In genomic region chr4:138084851-138085573, GRCm38 (mm10) we compare ENCODE assay signal across 15 mouse cellular contexts.
DNase-seq lines count a peak whose midpoint lies in the region; ATAC-seq and TF ChIP-seq lines count a peak whose summit lies in the region.
"Had no signal": no experiment of that assay in that cellular context is flagged by ENCODE, and none has a peak within 500 bp of the region (broad histone marks: within the 10 kb centered on the region; RNA-seq: fewer than 3 reads in every experiment).

No protein-coding gene starts in this region.

- no peak overlapping the region for H3K9ac ChIP-seq in hindbrain, embryonic 13.5 days
- H3K9ac ChIP-seq: embryonic facial prominence, embryonic 13.5 days; kidney, embryonic 15.5 days had no signal

- TF ChIP-seq CTCF in cerebellum, adult 2 months (IDR thresholded peaks at IDR 0.05; ENCODE audit: borderline replicate concordance, insufficient read depth, low read depth, low read length), result no peak

- peaks cover 23% of the 10 kb centered on the region for H3K36me3 ChIP-seq in hindbrain, embryonic 13.5 days
- H3K36me3 ChIP-seq in hindbrain, embryonic 10.5 days, result peaks cover 84% of the 10 kb centered on the region

- H3K4me2 ChIP-seq in hindbrain, embryonic 13.5 days, result no peak overlapping the region
- H3K4me2 ChIP-seq: embryonic facial prominence, embryonic 13.5 days; kidney, embryonic 15.5 days; liver, embryonic 11.5 days had no signal

- TF ChIP-seq POLR2A in cerebellum, adult 2 months (IDR thresholded peaks at IDR 0.05; ENCODE audit: borderline replicate concordance, insufficient read depth, low read length), result no peak

- peaks cover 21% of the 10 kb centered on the region for H3K4me1 ChIP-seq in cerebellum, adult 2 months (ENCODE audit: control insufficient read depth, insufficient read depth, low read length)
- H3K4me1 ChIP-seq in hindbrain, embryonic 13.5 days (replicated peaks), result peaks cover 47% of the 10 kb centered on the region
- H3K4me1 ChIP-seq in hindbrain, embryonic 10.5 days (replicated peaks), result peaks cover 9% of the 10 kb centered on the region; the same call in 1 of the 2 replicates
- H3K4me1 ChIP-seq: embryonic facial prominence, embryonic 13.5 days had no signal

- WGBS in cerebellum, adult 2 months, result 61% methylated on average over 13 of the region's 13 CpGs
- 62% methylated on average over 13 of the region's 13 CpGs for WGBS in hindbrain, embryonic 13.5 days
- 82% methylated on average over 13 of the region's 13 CpGs for WGBS in hindbrain, embryonic 10.5 days

- peak overlapping the region; percentile 59; the same call in 1 of the 2 replicates for H3K27ac ChIP-seq in cerebellum, adult 2 months (ENCODE audit: insufficient read depth, low read length)
- peak overlapping the region; percentile 76 for H3K27ac ChIP-seq in hindbrain, embryonic 13.5 days
- no peak overlapping the region; the same call in 1 of the 2 replicates for H3K27ac ChIP-seq in hindbrain, embryonic 10.5 days
- H3K27ac ChIP-seq: embryonic facial prominence, embryonic 13.5 days; kidney, embryonic 15.5 days had no signal

- no peak for ATAC-seq in hindbrain, embryonic 13.5 days (ENCODE audit: low FRiP score)
- ATAC-seq in monocyte, adult 5-6 weeks (replicated peaks; ENCODE audit: insufficient number of reproducible peaks, low FRiP score, low TSS enrichment, poor library complexity, severe bottlenecking), result no peak
- ATAC-seq: lung, postnatal 0 days had no signal

- no peaks in the 10 kb centered on the region for H3K27me3 ChIP-seq in cerebellum, adult 2 months (ENCODE audit: control insufficient read depth, insufficient read depth, low read length)
- H3K27me3 ChIP-seq in hindbrain, embryonic 13.5 days, result no peaks in the 10 kb centered on the region
- H3K27me3 ChIP-seq in hindbrain, embryonic 10.5 days (ENCODE audit: insufficient read depth, poor library complexity, severe bottlenecking), result no peaks in the 10 kb centered on the region
- H3K27me3 ChIP-seq: embryonic facial prominence, embryonic 13.5 days; kidney, embryonic 15.5 days had no signal

- no peak overlapping the region for H3K4me3 ChIP-seq in cerebellum, adult 2 months (replicated peaks; ENCODE audit: insufficient read depth, low read depth, low read length)
- no peak overlapping the region for H3K4me3 ChIP-seq in hindbrain, embryonic 13.5 days
- no peak overlapping the region for H3K4me3 ChIP-seq in hindbrain, embryonic 10.5 days
- H3K4me3 ChIP-seq: embryonic facial prominence, embryonic 13.5 days; kidney, embryonic 15.5 days had no signal

- DNase-seq in cerebellum, adult 2 months, result no peak
- DNase-seq in cerebellum, adult 11 months, result no peak
- DNase-seq in hindbrain, embryonic 10.5 days (ENCODE audit: low spot score), result no peak
- peak; percentile 68 for DNase-seq in Muller cell, postnatal 12 days (ENCODE audit: inconsistent ontology term)
- peak; percentile 47 to 61 for DNase-seq in layer of hippocampus, postnatal 14 days (ENCODE audit: low spot score in 2 of 2)
- DNase-seq in frontal cortex, postnatal 25 days (ENCODE audit: low spot score in 2 of 2), result no peak
- DNase-seq: adrenal gland, postnatal 10 days; cerebellum, postnatal 36 days; thymus, adult 18-20 months had no signal

- H3K9me3 ChIP-seq in hindbrain, embryonic 13.5 days, result no peaks in the 10 kb centered on the region
- no peaks in the 10 kb centered on the region for H3K9me3 ChIP-seq in hindbrain, embryonic 10.5 days
- H3K9me3 ChIP-seq: embryonic facial prominence, embryonic 13.5 days; kidney, embryonic 15.5 days had no signal

Comparison
In these comparisons a context has a peak if more than half of its experiments do, and no peak if none do; other contexts are left out.
1. DNase-seq: peak in Muller cell, postnatal 12 days (single experiment) and layer of hippocampus, postnatal 14 days (2 of 2); none in cerebellum, adult 2 months (0 of 2), cerebellum, adult 11 months (single experiment), hindbrain, embryonic 10.5 days (single experiment) and frontal cortex, postnatal 25 days (0 of 2).